ENCODE assay signal across 8 mouse cellular contexts in genomic region chr13:28738160-28739100, GRCm38 (mm10).
DNase-seq lines count a peak whose midpoint lies in the region; ATAC-seq and TF ChIP-seq lines count a peak whose summit lies in the region.

No protein-coding gene starts in this region.

- TF ChIP-seq CTCF in brain, embryonic 14.5 days (IDR thresholded peaks at IDR 0.05; ENCODE audit: borderline replicate concordance, extremely low read depth, insufficient read depth, insufficient read length), result no peak

- DNase-seq in heart, postnatal 36 days, result no peak
- peak; percentile 44 for DNase-seq in brain, embryonic 14.5 days (ENCODE audit: low read depth)
- DNase-seq in kidney, adult 8-10 months, result peak; percentile 42 to 75
- peak; percentile 59 for DNase-seq in lung, postnatal 10 days
- DNase-seq in cerebellum, adult 11 months, result no peak
- no peak for DNase-seq in urinary bladder, postnatal 10 days (ENCODE audit: low spot score)
- no peak for DNase-seq in left cerebral cortex, postnatal 10 days (ENCODE audit: extremely low spot score in 1 of 2, low spot score in 2 of 2)

- H3K27ac ChIP-seq in heart, embryonic 11.5 days (ENCODE audit: low read depth, low read length), result no peak overlapping the region

- H3K4me3 ChIP-seq in heart, embryonic 11.5 days (ENCODE audit: low read depth, low read length), result no peak overlapping the region

- H3K27me3 ChIP-seq in heart, embryonic 11.5 days (ENCODE audit: control insufficient read depth, insufficient read depth, low read length), result no peaks in the 10 kb centered on the region

- peak; percentile 65; the same call in 1 of the 2 replicates for ATAC-seq in heart, embryonic 11.5 days (replicated peaks; ENCODE audit: insufficient number of reproducible peaks, low FRiP score, low TSS enrichment)

- H3K4me1 ChIP-seq in heart, embryonic 11.5 days (ENCODE audit: control insufficient read depth, insufficient read depth, low read length), result peaks cover 8% of the 10 kb centered on the region

- TF ChIP-seq POLR2A in brain, embryonic 14.5 days (IDR thresholded peaks at IDR 0.05; ENCODE audit: borderline replicate concordance, extremely low read depth, insufficient read depth, insufficient read length, poor library complexity, severe bottlenecking), result no peak

- intact Hi-C loops in heart, postnatal 36 days (cut with DNase I), result no loop called here
- intact Hi-C loops in left cerebral cortex, postnatal 10 days (cut with DNase I), result no loop called here

- no peak overlapping the region for H3K4me2 ChIP-seq in heart, embryonic 11.5 days

- H3K9ac ChIP-seq in heart, embryonic 11.5 days (ENCODE audit: low read depth, low read length), result no peak overlapping the region

- 46% methylated on average over 8 of the region's 8 CpGs for WGBS in heart, embryonic 11.5 days (ENCODE audit: insufficient replicate concordance)

- no peaks in the 10 kb centered on the region for H3K36me3 ChIP-seq in heart, embryonic 11.5 days (ENCODE audit: control insufficient read depth, insufficient read depth, low read length)

- no peaks in the 10 kb centered on the region for H3K9me3 ChIP-seq in heart, embryonic 11.5 days (replicated peaks; ENCODE audit: control insufficient read depth, low read length)

Comparison
In these comparisons a context has a peak if more than half of its experiments do, and no peak if none do; other contexts are left out.
1. DNase-seq: peak in brain, embryonic 14.5 days (single experiment), kidney, adult 8-10 months (2 of 2) and lung, postnatal 10 days (single experiment); none in heart, postnatal 36 days (0 of 2), cerebellum, adult 11 months (single experiment), urinary bladder, postnatal 10 days (single experiment) and left cerebral cortex, postnatal 10 days (0 of 2).